Mouse (Mus musculus): ENCODE results near the gene Nsmce3.

Gene Nsmce3

GRCm38 (mm10) chr7:64862978-64863377, 9.8 kb downstream of the Nsmce3 start:
- DNase-seq (ENCODE audit: low read depth) = no peak

- peak; percentile 45 for DNase-seq (ENCODE audit: low read depth)
Observed at GRCm38 (mm10) chr7:64856526-64857082, 16.2 kb downstream of the Nsmce3 start.

- DNase-seq (ENCODE audit: low read depth) = peak; percentile 43
Observed at GRCm38 (mm10) chr7:64855976-64856375, 16.8 kb downstream of the Nsmce3 start.

- peak; percentile 72 for DNase-seq (ENCODE audit: low read depth)
Observed at GRCm38 (mm10) chr7:64855389-64855927, 17.3 kb downstream of the Nsmce3 start.

GRCm38 (mm10) chr7:64850791-64851190, 22.0 kb downstream of the Nsmce3 start:
- peak; percentile 48 for DNase-seq (ENCODE audit: low read depth)

- no peak for DNase-seq (ENCODE audit: low read depth)
Observed at GRCm38 (mm10) chr7:64847366-64847899, 25.4 kb downstream of the Nsmce3 start.

GRCm38 (mm10) chr7:64846061-64846460, 26.7 kb downstream of the Nsmce3 start:
- peak; percentile 63 for DNase-seq (ENCODE audit: low read depth)

GRCm38 (mm10) chr7:64840946-64841659, 31.7 kb downstream of the Nsmce3 start:
- no peak for DNase-seq (ENCODE audit: low read depth)

GRCm38 (mm10) chr7:64840576-64840895, 32.3 kb downstream of the Nsmce3 start:
- DNase-seq (ENCODE audit: low read depth) = no peak

GRCm38 (mm10) chr7:64839801-64840575, 32.8 kb downstream of the Nsmce3 start:
- no peak for DNase-seq (ENCODE audit: low read depth)

GRCm38 (mm10) chr7:64839281-64839680, 33.5 kb downstream of the Nsmce3 start:
- DNase-seq (ENCODE audit: low read depth) = no peak

GRCm38 (mm10) chr7:64830214-64830995, 42.4 kb downstream of the Nsmce3 start:
- DNase-seq (ENCODE audit: low read depth) = no peak

- DNase-seq (ENCODE audit: low read depth) = no peak
Observed at GRCm38 (mm10) chr7:64821081-64821480, 51.7 kb downstream of the Nsmce3 start.

GRCm38 (mm10) chr7:64819683-64820082, 53.1 kb downstream of the Nsmce3 start:
- DNase-seq (ENCODE audit: low read depth) = no peak

Data from NIH3T3 (cell line).